Mouse (Mus musculus) urinary bladder, adult 18-20 months (tissue): ENCODE data around the gene Spen.

ENCODE experiments used
- DNase-seq, 2 experiments: peaks; one replicate each; pipeline ENCODE4 v3.0.0; 2022; ENCODE audit warnings: low spot score in 2 of 2, mixed read lengths in 2 of 2

Gene Spen

DNA sequence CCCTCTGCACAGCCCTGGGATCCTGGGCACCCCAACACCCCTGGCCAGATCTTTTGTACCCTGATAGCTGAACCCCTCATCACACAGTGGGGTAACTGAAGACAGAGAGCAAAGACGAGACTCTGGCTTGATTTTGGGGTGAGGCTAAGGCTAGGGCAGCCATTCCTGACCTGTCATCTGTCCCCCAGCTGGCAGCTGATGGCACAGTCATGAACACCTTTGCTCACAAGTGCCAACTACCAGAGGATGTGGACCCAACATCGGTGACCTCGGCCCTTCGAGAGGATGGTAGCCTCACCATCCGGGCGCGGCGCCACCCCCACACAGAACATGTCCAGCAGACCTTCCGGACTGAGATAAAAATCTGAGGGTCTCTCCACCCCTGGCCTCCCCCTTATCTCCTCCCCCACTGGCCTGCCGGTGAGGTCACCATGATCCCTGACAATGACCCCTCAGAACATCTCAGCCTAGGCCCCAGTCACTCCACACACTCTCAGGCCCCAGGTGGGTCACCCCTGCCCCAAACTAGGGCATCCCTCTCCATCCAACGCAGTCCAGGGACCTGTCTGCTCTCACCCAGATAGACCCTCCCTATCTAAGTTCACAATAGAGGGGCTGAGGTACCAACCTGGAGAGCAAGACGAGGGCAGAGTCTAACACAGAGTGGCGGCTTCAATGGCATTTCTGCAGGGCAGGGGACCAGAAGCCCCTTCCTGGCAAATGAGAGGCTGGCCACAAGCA is 114.5 kb downstream of the Spen start:
- DNase-seq, result no peak

DNA sequence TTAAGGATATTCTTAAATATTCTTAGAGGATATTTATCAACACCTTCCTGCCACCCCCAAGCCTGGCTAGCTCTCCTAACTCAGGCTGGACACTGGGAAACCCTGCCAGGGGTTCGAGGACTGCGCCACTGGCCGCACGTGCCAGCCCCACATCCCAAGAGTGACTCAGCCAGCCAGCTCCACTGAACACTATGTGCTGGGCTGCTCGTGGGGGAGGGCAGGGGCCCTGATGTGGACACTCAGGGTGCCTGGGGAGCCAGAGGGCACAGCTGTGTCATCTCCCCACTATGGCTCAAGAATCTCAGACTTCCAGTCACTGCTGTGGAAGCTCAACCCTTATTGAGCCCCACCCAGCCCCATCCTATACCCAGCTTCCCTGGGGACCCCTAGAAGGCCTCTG is 115.1 kb downstream of the Spen start:
- DNase-seq, result no peak

DNA sequence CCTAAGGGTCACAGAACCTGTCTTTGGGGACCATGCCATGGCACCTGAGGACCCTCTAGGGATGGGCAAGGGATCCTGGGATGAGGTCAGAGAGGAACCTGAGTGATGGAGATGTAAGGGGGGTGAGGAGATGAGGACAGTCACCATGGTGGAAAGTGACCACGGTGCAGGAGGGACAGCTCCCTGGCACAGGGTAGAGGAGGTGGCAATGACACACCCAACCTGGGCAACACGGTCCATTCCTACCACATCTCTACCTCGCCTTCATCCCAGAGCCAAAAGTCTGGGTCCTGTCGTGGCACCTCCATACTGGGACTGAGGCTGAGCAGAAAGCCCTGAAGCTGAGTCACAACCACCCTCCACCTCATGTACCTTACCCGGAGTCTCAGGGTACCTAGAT is 115.6 kb downstream of the Spen start:
- DNase-seq, result no peak

DNA sequence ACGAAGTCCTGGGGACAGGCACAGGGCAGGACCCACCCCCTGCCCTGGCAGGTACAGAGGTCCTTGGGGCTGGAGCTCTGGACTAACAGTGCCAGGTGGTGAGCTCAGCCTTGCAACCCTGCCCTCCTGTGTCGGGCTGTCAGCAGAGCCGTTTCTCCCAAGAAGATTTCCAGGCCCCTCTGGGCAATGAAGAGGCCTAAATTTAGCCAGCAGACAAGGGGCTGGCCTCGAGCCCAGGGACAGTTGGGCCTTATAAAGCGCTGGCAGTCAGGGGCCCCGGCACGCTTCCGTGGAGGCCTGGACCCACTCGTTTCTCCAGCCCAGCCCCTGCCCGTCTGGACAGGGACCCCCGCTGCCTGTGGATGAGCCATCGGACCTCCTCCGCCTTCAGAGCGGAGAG is 117.0 kb downstream of the Spen start:
- peak in 1 of 2 experiments; percentile 56 for DNase-seq

DNA sequence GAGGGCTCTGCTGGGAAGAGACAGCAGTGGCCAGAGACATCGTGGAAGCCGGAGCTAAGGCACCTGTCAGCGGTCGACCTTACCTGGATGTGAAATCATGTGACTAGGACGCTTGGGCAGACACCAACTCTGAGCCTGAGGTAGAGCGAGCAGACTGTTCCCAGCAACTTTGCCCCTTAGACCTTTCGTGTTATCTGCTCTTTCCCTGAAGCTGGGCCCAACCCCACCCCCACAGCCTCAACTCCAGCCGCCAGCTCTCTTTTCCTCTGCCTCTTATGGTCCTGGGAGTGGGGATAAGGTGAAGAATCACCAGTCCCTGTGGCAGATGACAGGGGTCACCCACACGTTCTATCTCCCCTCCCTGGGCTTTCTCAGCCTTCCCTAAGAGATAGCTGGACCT is 117.5 kb downstream of the Spen start:
- no peak for DNase-seq

DNA sequence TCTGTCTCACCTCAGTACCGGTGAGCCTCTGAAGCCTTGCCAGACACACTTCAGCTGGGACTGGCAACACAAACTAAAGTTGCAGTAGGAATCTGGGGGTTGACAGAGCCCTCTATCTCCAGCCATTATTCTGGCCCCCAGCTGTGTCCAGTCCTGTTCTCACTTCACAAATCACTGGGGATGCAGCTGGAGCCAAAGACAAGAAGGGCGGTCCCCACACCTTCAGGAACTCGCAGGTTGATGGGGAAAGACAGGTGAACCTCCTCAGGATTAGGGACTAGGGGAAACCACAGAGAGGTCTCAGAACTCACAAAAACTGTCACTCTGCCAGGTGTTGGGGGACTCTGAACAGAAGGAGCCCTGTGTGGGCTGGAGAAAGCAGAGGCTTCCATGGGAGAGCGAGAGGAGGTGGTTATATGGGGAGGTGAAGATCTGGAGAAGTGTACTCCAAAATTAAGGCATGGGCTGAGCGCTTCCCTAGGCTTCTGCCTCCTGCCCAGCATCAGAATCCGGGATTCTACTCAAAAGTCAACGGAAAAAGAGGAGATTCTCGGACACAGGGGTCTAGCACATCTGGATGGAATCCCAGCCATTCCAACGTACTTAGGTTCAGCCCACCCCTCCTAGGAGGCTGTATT is 118.1 kb downstream of the Spen start, which contains the start of gene Hspb7:
Gene Hspb7, plus strand, starts transcription at position 588 of the 638 bp plus-strand sequence.
- DNase-seq, result no peak

DNA sequence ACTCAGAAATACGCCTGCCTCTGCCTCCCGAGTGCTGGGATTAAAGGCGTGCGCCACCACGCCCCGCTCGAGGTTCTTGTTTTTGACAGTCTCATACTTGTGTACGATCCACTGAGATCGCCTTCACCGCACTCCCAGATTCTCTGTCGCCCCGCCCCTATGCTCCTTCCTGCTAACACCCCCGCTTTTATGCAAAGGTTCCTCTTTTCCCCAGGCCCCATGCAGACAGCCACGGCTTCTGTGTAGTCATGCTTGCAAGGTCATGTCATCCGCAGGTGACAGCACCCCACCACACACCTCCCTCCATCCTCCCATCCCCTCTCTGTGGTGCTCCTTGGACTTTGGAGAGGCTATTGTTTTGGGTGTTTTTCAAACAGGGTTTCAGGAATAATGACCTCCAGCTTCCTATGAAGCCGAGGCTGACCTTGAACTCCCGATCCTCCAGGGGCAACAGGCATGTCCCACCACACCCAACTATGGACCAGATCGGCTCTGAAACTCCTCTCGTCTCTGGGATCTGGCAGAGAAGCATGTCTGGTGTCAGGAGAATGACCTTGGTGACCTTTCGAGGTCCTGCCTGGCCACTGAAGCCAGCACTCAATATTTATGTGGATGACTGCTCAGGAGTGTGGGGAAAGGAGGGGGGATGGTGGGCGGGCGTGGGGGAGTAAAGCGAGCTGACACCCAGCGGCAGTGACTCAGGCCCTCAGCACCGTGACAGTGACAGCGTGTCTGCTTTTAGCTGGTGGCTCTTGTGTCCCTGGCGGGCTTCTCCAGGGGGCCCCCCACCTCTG is 118.8 kb downstream of the Spen start:
- no peak for DNase-seq
